Mouse (Mus musculus) olfactory bulb, adult 2 months (tissue): ENCODE data around the gene Gjc2. TPM values are rescaled to one million over a fixed set of nuclear protein-coding genes. Genes with fewer than 3 reads are reported as not detected.
"Not testable (repeated sequence)": the region's sequence is repeated elsewhere in the genome, so short reads cannot be mapped to it uniquely, and the experiment has no call there.

Source experiments
- H3K27ac ChIP-seq: fragments of 200-500 bp; 2 replicates; pipeline ENCODE4 v1.5.1; 2012; ENCODE audit warnings: low read depth, low read length; ENCODE audit not compliant: insufficient read depth
- H3K4me1 ChIP-seq: fragments of 200-500 bp; 2 replicates; pipeline ENCODE4 v1.6.1; 2012; ENCODE audit warnings: low read length; ENCODE audit not compliant: control insufficient read depth, insufficient read depth
- H3K4me3 ChIP-seq: fragments of 200-500 bp; 2 replicates; pipeline ENCODE4 v1.5.1; 2012; ENCODE audit warnings: mild to moderate bottlenecking, low read depth, low read length, moderate library complexity; ENCODE audit not compliant: insufficient read depth
- CTCF ChIP-seq: fragments of 200-500 bp; IDR thresholded peaks from 2 replicates; pipeline ENCODE4 v1.5.1; 2012; ENCODE audit warnings: low read depth, mild to moderate bottlenecking, low read length, moderate library complexity; ENCODE audit not compliant: insufficient read depth
- POLR2A ChIP-seq: fragments of 200-500 bp; IDR thresholded peaks from 2 replicates; pipeline ENCODE4 v1.6.1; 2012; ENCODE audit warnings: mild to moderate bottlenecking, low read depth, low read length, moderate library complexity; ENCODE audit not compliant: insufficient read depth
- WGBS: fragments of 180-500 bp; shearing (Covaris S2); methylation state at CpG from one replicate; pipeline ENCODE4 v1.1.7; 2018; 5-methylcytosine and 5-hydroxymethylcytosine counted together
- polyA plus RNA-seq: library from polyadenylated mRNA; stranded (reverse); fragments of >200 nt; gene quantifications from 2 replicates; pipeline ENCODE4 v1.2.4, GENCODE M21; 2012; ENCODE audit warnings: low replicate concordance; ENCODE audit not compliant: missing spikeins, insufficient read depth, insufficient read length

Gjc2 gene
- polyA plus RNA-seq, 1 experiment = not detected

- Histone ChIP-seq H3K4me3 (no peak overlapping the region), H3K27ac (no peak overlapping the region), H3K4me1 (peaks cover 14% of the 10 kb centered on the region)
- TF ChIP-seq POLR2A = no peak
- TF ChIP-seq CTCF = no peak
- 80% methylated on average over 3 of the region's 3 CpGs for WGBS
Measured at GRCm38 (mm10) chr11:59224025-59224424, 41.0 kb upstream of the Gjc2 start.

GRCm38 (mm10) chr11:59222306-59222705 is 39.3 kb upstream of the Gjc2 start:
- TF ChIP-seq CTCF (no peak), POLR2A (no peak)

GRCm38 (mm10) chr11:59221604-59222003 is 38.6 kb upstream of the Gjc2 start:
- TF ChIP-seq CTCF (no peak), POLR2A (no peak)
- Histone ChIP-seq H3K27ac (no peak overlapping the region), H3K4me3 (no peak overlapping the region), H3K4me1 (peaks cover 10% of the 10 kb centered on the region)

More at GRCm38 (mm10) chr11:59222306-59222705, 39.3 kb upstream of the Gjc2 start:
- H3K4me1 ChIP-seq = peaks cover 10% of the 10 kb centered on the region
- no peak overlapping the region for H3K27ac ChIP-seq
- WGBS = 86% methylated on average over 4 of the region's 4 CpGs
- H3K4me3 ChIP-seq = no peak overlapping the region

GRCm38 (mm10) chr11:59219064-59219463 is 36.1 kb upstream of the Gjc2 start:
- H3K27ac ChIP-seq = no peak overlapping the region
- no peak for TF ChIP-seq CTCF
- TF ChIP-seq POLR2A = no peak
- peaks cover 6% of the 10 kb centered on the region; the same call in 1 of the 2 replicates for H3K4me1 ChIP-seq
- no peak overlapping the region for H3K4me3 ChIP-seq

GRCm38 (mm10) chr11:59218389-59218998 is 35.5 kb upstream of the Gjc2 start:
- H3K4me1 ChIP-seq = peaks cover 6% of the 10 kb centered on the region; the same call in 1 of the 2 replicates
- H3K27ac ChIP-seq = no peak overlapping the region
- no peak overlapping the region for H3K4me3 ChIP-seq
- TF ChIP-seq CTCF = no peak
- TF ChIP-seq POLR2A = no peak
- 75% methylated on average over 4 of the region's 4 CpGs for WGBS

- no peak overlapping the region for H3K27ac ChIP-seq
- WGBS = 15% methylated on average over 3 of the region's 3 CpGs
- H3K4me3 ChIP-seq = no peak overlapping the region
- TF ChIP-seq POLR2A (no peak), CTCF (no peak)
- peaks cover 4% of the 10 kb centered on the region; the same call in 1 of the 2 replicates for H3K4me1 ChIP-seq
Measured at GRCm38 (mm10) chr11:59216955-59217354, 33.9 kb upstream of the Gjc2 start.

GRCm38 (mm10) chr11:59212892-59213494 is 30.0 kb upstream of the Gjc2 start:
- 76% methylated on average over 12 of the region's 12 CpGs for WGBS
- H3K4me3 ChIP-seq = no peak overlapping the region
- peaks cover 7% of the 10 kb centered on the region for H3K4me1 ChIP-seq
- no peak for TF ChIP-seq CTCF
- no peak for TF ChIP-seq POLR2A
- H3K27ac ChIP-seq = no peak overlapping the region

- H3K27ac ChIP-seq, H3K4me1 ChIP-seq, H3K4me3 ChIP-seq: not testable (repeated sequence)
- 70% methylated on average over 12 of the region's 12 CpGs for WGBS
Measured at GRCm38 (mm10) chr11:59212320-59212719, 29.3 kb upstream of the Gjc2 start.

- not testable (repeated sequence) for H3K4me1 ChIP-seq, H3K27ac ChIP-seq, H3K4me3 ChIP-seq
- 73% methylated on average over 9 of the region's 9 CpGs for WGBS
Measured at GRCm38 (mm10) chr11:59211561-59211960, 28.5 kb upstream of the Gjc2 start.

- TF ChIP-seq CTCF = no peak
- Histone ChIP-seq H3K27ac (no peak overlapping the region), H3K4me1 (peaks cover 8% of the 10 kb centered on the region), H3K4me3 (no peak overlapping the region)
- 77% methylated on average over 4 of the region's 4 CpGs for WGBS
Measured at GRCm38 (mm10) chr11:59210020-59210419, 27.0 kb upstream of the Gjc2 start.
